21 mouse cellular contexts compared by ENCODE assay signal in genomic region chr17:84279001-84279400, GRCm38 (mm10).
A peak's percentile ranks its signal among the peaks of the same experiment; 100 is the strongest.
DNase-seq lines count a peak whose midpoint lies in the region; ATAC-seq and TF ChIP-seq lines count a peak whose summit lies in the region.
"Had no signal": no experiment of that assay in that cellular context is flagged by ENCODE, and none has a peak within 500 bp of the region (broad histone marks: within the 10 kb centered on the region; RNA-seq: fewer than 3 reads in every experiment).

No protein-coding gene starts in this region.

- peak overlapping the region; percentile 44; the same call in 1 of the 2 replicates for H3K27ac ChIP-seq in kidney, embryonic 14.5 days (ENCODE audit: low read depth, low read length)
- H3K27ac ChIP-seq in lung, embryonic 15.5 days = peak overlapping the region; percentile 75
- H3K27ac ChIP-seq in limb, embryonic 14.5 days (replicated peaks; ENCODE audit: low read depth, low read length) = peak overlapping the region; percentile 45; the same call in 1 of the 2 replicates
- H3K27ac ChIP-seq in stomach, postnatal 0 days (replicated peaks) = peak overlapping the region; percentile 66
- no peak overlapping the region for H3K27ac ChIP-seq in left cerebral cortex, adult 2 months
- H3K27ac ChIP-seq: forebrain, embryonic 12.5 days; heart, embryonic 13.5 days; hindbrain, embryonic 15.5 days; liver, embryonic 14.5 days; macrophage; midbrain, embryonic 10.5 days had no signal

- H3K9ac ChIP-seq in kidney, embryonic 14.5 days (ENCODE audit: low read depth, low read length) = peak overlapping the region; percentile 25; the same call in 1 of the 2 replicates
- H3K9ac ChIP-seq in lung, embryonic 15.5 days = no peak overlapping the region
- no peak overlapping the region for H3K9ac ChIP-seq in limb, embryonic 14.5 days (ENCODE audit: low read depth, low read length, severe bottlenecking)
- no peak overlapping the region for H3K9ac ChIP-seq in stomach, postnatal 0 days (ENCODE audit: low read length)
- H3K9ac ChIP-seq: forebrain, embryonic 12.5 days; heart, embryonic 13.5 days; hindbrain, embryonic 15.5 days; liver, embryonic 14.5 days had no signal

- no peaks in the 10 kb centered on the region for H3K9me3 ChIP-seq in kidney, embryonic 14.5 days (ENCODE audit: control insufficient read depth, low read length)
- H3K9me3 ChIP-seq in lung, embryonic 15.5 days = no peaks in the 10 kb centered on the region
- H3K9me3 ChIP-seq in limb, embryonic 14.5 days (ENCODE audit: control insufficient read depth, low read length) = no peaks in the 10 kb centered on the region
- H3K9me3 ChIP-seq in stomach, postnatal 0 days (ENCODE audit: control insufficient read depth, low read length) = no peaks in the 10 kb centered on the region
- H3K9me3 ChIP-seq: forebrain, embryonic 12.5 days; heart, embryonic 13.5 days; hindbrain, embryonic 15.5 days; midbrain, embryonic 10.5 days had no signal

- 35% methylated on average over 8 of the region's 8 CpGs for WGBS in kidney, embryonic 14.5 days
- WGBS in lung, embryonic 15.5 days = 32% methylated on average over 8 of the region's 8 CpGs
- WGBS in limb, embryonic 14.5 days = 34% methylated on average over 8 of the region's 8 CpGs
- 27% methylated on average over 8 of the region's 8 CpGs for WGBS in stomach, postnatal 0 days

- TF ChIP-seq EP300 in stomach, postnatal 0 days (optimal IDR thresholded peaks at IDR 0.05) = no peak

- no peak overlapping the region for H3K4me2 ChIP-seq in kidney, embryonic 14.5 days (replicated peaks; ENCODE audit: low read depth, low read length)
- no peak overlapping the region for H3K4me2 ChIP-seq in lung, embryonic 15.5 days
- no peak overlapping the region for H3K4me2 ChIP-seq in limb, embryonic 14.5 days (replicated peaks; ENCODE audit: low read depth, low read length, severe bottlenecking)
- H3K4me2 ChIP-seq in stomach, postnatal 0 days (replicated peaks; ENCODE audit: low read depth) = no peak overlapping the region
- H3K4me2 ChIP-seq: forebrain, embryonic 12.5 days; heart, embryonic 13.5 days; hindbrain, embryonic 15.5 days had no signal

- H3K36me3 ChIP-seq in kidney, embryonic 14.5 days (ENCODE audit: control insufficient read depth, insufficient read depth, low read length) = no peaks in the 10 kb centered on the region
- no peaks in the 10 kb centered on the region for H3K36me3 ChIP-seq in lung, embryonic 15.5 days
- no peaks in the 10 kb centered on the region for H3K36me3 ChIP-seq in limb, embryonic 14.5 days (ENCODE audit: control insufficient read depth, insufficient read depth, low read length)
- H3K36me3 ChIP-seq in stomach, postnatal 0 days (ENCODE audit: control insufficient read depth, insufficient read depth, low read length) = no peaks in the 10 kb centered on the region
- H3K36me3 ChIP-seq: forebrain, embryonic 12.5 days; heart, embryonic 13.5 days; hindbrain, embryonic 15.5 days; midbrain, embryonic 10.5 days had no signal

- intact Hi-C loops in left cerebral cortex, adult 2 months (cut with DNase I) = no loop called here

- TF ChIP-seq POLR2A in limb, embryonic 14.5 days (IDR thresholded peaks at IDR 0.05; ENCODE audit: borderline replicate concordance, extremely low read depth, insufficient read depth, insufficient read length) = no peak

- H3K4me1 ChIP-seq in kidney, embryonic 14.5 days (ENCODE audit: control insufficient read depth, insufficient read depth, low read length) = peaks cover 28% of the 10 kb centered on the region
- H3K4me1 ChIP-seq in lung, embryonic 15.5 days = peaks cover 67% of the 10 kb centered on the region
- H3K4me1 ChIP-seq in limb, embryonic 14.5 days (ENCODE audit: control insufficient read depth, insufficient read depth, low read length) = peaks cover 28% of the 10 kb centered on the region
- peaks cover 6% of the 10 kb centered on the region for H3K4me1 ChIP-seq in stomach, postnatal 0 days (replicated peaks; ENCODE audit: control insufficient read depth, insufficient read depth)
- H3K4me1 ChIP-seq: midbrain, embryonic 10.5 days had no signal

- TF ChIP-seq CTCF in stomach, postnatal 0 days (IDR thresholded peaks at IDR 0.05; ENCODE audit: low read depth) = no peak
- TF ChIP-seq CTCF in left cerebral cortex, adult 2 months (IDR thresholded peaks at IDR 0.05) = no peak

- no peak for DNase-seq in kidney, postnatal 36 days
- DNase-seq in lung, postnatal 36 days = no peak
- peak; percentile 16 for DNase-seq in limb, embryonic 14.5 days (ENCODE audit: low spot score)
- DNase-seq in stomach, postnatal 0 days (ENCODE audit: low spot score) = no peak
- DNase-seq in left cerebral cortex, adult 2 months (ENCODE audit: extremely low spot score in 1 of 2, low spot score in 2 of 2) = no peak
- DNase-seq: adrenal gland, postnatal 36 days; cerebellum, adult 11-12 months; cerebellum, postnatal 25 days; embryo, embryonic 11 days; heart, adult 18-20 months; kidney, adult 18-20 months; right cerebral cortex, postnatal 25 days; thymus, postnatal 25 days had no signal

- no peak for ATAC-seq in kidney, embryonic 14.5 days (ENCODE audit: low FRiP score, low TSS enrichment)
- ATAC-seq in lung, embryonic 15.5 days (ENCODE audit: borderline replicate concordance, extremely low read depth, low FRiP score, low TSS enrichment) = no peak
- ATAC-seq in limb, embryonic 14.5 days (ENCODE audit: low FRiP score, low read depth) = peak; percentile 35; the same call in 1 of the 2 replicates
- ATAC-seq in stomach, postnatal 0 days (ENCODE audit: low FRiP score, low TSS enrichment) = no peak

- no peak overlapping the region for H3K4me3 ChIP-seq in kidney, embryonic 14.5 days (ENCODE audit: low read length)
- no peak overlapping the region for H3K4me3 ChIP-seq in lung, embryonic 15.5 days
- H3K4me3 ChIP-seq in limb, embryonic 14.5 days (replicated peaks; ENCODE audit: low read length) = no peak overlapping the region
- H3K4me3 ChIP-seq in stomach, postnatal 0 days (ENCODE audit: low read depth, low read length) = no peak overlapping the region
- no peak overlapping the region for H3K4me3 ChIP-seq in left cerebral cortex, adult 2 months
- H3K4me3 ChIP-seq: forebrain, embryonic 12.5 days; heart, embryonic 13.5 days; hindbrain, embryonic 15.5 days; midbrain, embryonic 10.5 days had no signal

- no peaks in the 10 kb centered on the region for H3K27me3 ChIP-seq in kidney, embryonic 14.5 days (ENCODE audit: control insufficient read depth, insufficient read depth, low read length)
- no peaks in the 10 kb centered on the region for H3K27me3 ChIP-seq in lung, embryonic 15.5 days
- no peaks in the 10 kb centered on the region for H3K27me3 ChIP-seq in limb, embryonic 14.5 days (ENCODE audit: control insufficient read depth, insufficient read depth, low read length)
- no peaks in the 10 kb centered on the region for H3K27me3 ChIP-seq in stomach, postnatal 0 days (ENCODE audit: control insufficient read depth, insufficient read depth, low read length)
- H3K27me3 ChIP-seq: forebrain, embryonic 12.5 days; heart, embryonic 13.5 days; hindbrain, embryonic 15.5 days had no signal
